Mouse (Mus musculus): ENCODE measurements around the gene Nfx1.
A peak's percentile ranks its signal among the peaks of the same experiment; 100 is the strongest.

Nfx1 gene

GRCm38 (mm10) chr4:40975678-40976077 lies 5.0 kb downstream of the Nfx1 start:
- DNase-seq (ENCODE audit: low read depth, low spot score) = no peak

- DNase-seq (ENCODE audit: low read depth, low spot score) = no peak
Measured at GRCm38 (mm10) chr4:40976651-40977050, 5.9 kb downstream of the Nfx1 start.

- DNase-seq (ENCODE audit: low read depth, low spot score) = no peak
Measured at GRCm38 (mm10) chr4:40979430-40979829, 8.7 kb downstream of the Nfx1 start.

- no peak for DNase-seq (ENCODE audit: low read depth, low spot score)
Measured at GRCm38 (mm10) chr4:40982486-40982885, 11.8 kb downstream of the Nfx1 start.

GRCm38 (mm10) chr4:40983686-40984085 lies 13.0 kb downstream of the Nfx1 start:
- peak; percentile 91 for DNase-seq (ENCODE audit: low read depth, low spot score)

GRCm38 (mm10) chr4:40989633-40990032 lies 18.9 kb downstream of the Nfx1 start:
- no peak for DNase-seq (ENCODE audit: low read depth, low spot score)

GRCm38 (mm10) chr4:40996302-40996701 lies 25.6 kb downstream of the Nfx1 start:
- no peak for DNase-seq (ENCODE audit: low read depth, low spot score)

GRCm38 (mm10) chr4:40997916-40998315 lies 27.2 kb downstream of the Nfx1 start:
- DNase-seq (ENCODE audit: low read depth, low spot score) = no peak

GRCm38 (mm10) chr4:41000271-41000670 lies 29.6 kb downstream of the Nfx1 start:
- no peak for DNase-seq (ENCODE audit: low read depth, low spot score)

GRCm38 (mm10) chr4:41000842-41001639 lies 30.3 kb downstream of the Nfx1 start:
- DNase-seq (ENCODE audit: low read depth, low spot score) = no peak

- no peak for DNase-seq (ENCODE audit: low read depth, low spot score)
Measured at GRCm38 (mm10) chr4:41013351-41013750, 42.6 kb downstream of the Nfx1 start.

GRCm38 (mm10) chr4:41015798-41016197 lies 45.1 kb downstream of the Nfx1 start:
- DNase-seq (ENCODE audit: low read depth, low spot score) = no peak

- no peak for DNase-seq (ENCODE audit: low read depth, low spot score)
Measured at GRCm38 (mm10) chr4:41021094-41021493, 50.4 kb downstream of the Nfx1 start.

- DNase-seq (ENCODE audit: low read depth, low spot score) = no peak
Measured at GRCm38 (mm10) chr4:41026086-41026787, 55.5 kb downstream of the Nfx1 start.

- DNase-seq (ENCODE audit: low read depth, low spot score) = no peak
Measured at GRCm38 (mm10) chr4:41027872-41028271, 57.2 kb downstream of the Nfx1 start.

- no peak for DNase-seq (ENCODE audit: low read depth, low spot score)
Measured at GRCm38 (mm10) chr4:41028272-41028671, 57.6 kb downstream of the Nfx1 start.

- no peak for DNase-seq (ENCODE audit: low read depth, low spot score)
Measured at GRCm38 (mm10) chr4:41029372-41029771, 58.7 kb downstream of the Nfx1 start.

- peak; percentile 47 for DNase-seq (ENCODE audit: low read depth, low spot score)
Measured at GRCm38 (mm10) chr4:41031242-41031641, 60.5 kb downstream of the Nfx1 start.

- no peak for DNase-seq (ENCODE audit: low read depth, low spot score)
Measured at GRCm38 (mm10) chr4:41037942-41038341, 67.2 kb downstream of the Nfx1 start.

GRCm38 (mm10) chr4:41040983-41041382 lies 70.3 kb downstream of the Nfx1 start:
- peak; percentile 38 for DNase-seq (ENCODE audit: low read depth, low spot score)

- no peak for DNase-seq (ENCODE audit: low read depth, low spot score)
Measured at GRCm38 (mm10) chr4:41042880-41043279, 72.2 kb downstream of the Nfx1 start.

- DNase-seq (ENCODE audit: low read depth, low spot score) = no peak
Measured at GRCm38 (mm10) chr4:41043961-41044360, 73.3 kb downstream of the Nfx1 start.

- no peak for DNase-seq (ENCODE audit: low read depth, low spot score)
Measured at GRCm38 (mm10) chr4:41045288-41045687, 74.6 kb downstream of the Nfx1 start.
